Mouse (Mus musculus) heart, adult 2 months (tissue): Measurements from ENCODE around the gene Fos. TPM values are rescaled to one million over a fixed set of nuclear protein-coding genes. Genes with fewer than 3 reads are reported as not detected.

ENCODE experiments used
- DNase-seq, 2 experiments: peaks; one replicate each; pipeline ENCODE4 v3.0.0; 2021
- H3K27ac ChIP-seq: fragments of 200-600 bp; 2 replicates; pipeline ENCODE4 v1.8.1; 2022
- H3K27me3 ChIP-seq: fragments of 200-500 bp; 2 replicates; pipeline ENCODE4 v1.6.1; 2012; ENCODE audit warnings: mild to moderate bottlenecking, low read length, inconsistent platforms, mixed read lengths; ENCODE audit not compliant: control insufficient read depth, insufficient read depth
- H3K36me3 ChIP-seq: fragments of 200-500 bp; 2 replicates; pipeline ENCODE4 v1.6.1; 2012; ENCODE audit warnings: low read length, inconsistent platforms; ENCODE audit not compliant: control insufficient read depth, insufficient read depth
- H3K4me1 ChIP-seq: fragments of 200-500 bp; 2 replicates; pipeline ENCODE4 v1.6.1; 2011; ENCODE audit warnings: low read length; ENCODE audit not compliant: control insufficient read depth, insufficient read depth
- H3K4me3 ChIP-seq: fragments of 200-600 bp; 2 replicates; pipeline ENCODE4 v1.8.1; 2022
- H3K79me2 ChIP-seq: fragments of 200-500 bp; replicated peaks from 2 replicates; pipeline ENCODE4 v1.6.1; 2012; ENCODE audit warnings: mild to moderate bottlenecking, inconsistent platforms, low read length, moderate library complexity, mixed read lengths; ENCODE audit not compliant: control insufficient read depth, insufficient read depth
- H3K9ac ChIP-seq: fragments of 200-500 bp; 2 replicates; pipeline ENCODE4 v1.6.1; 2012; ENCODE audit warnings: low read depth, mild to moderate bottlenecking, control low read depth, inconsistent platforms, low read length, mixed read lengths
- CTCF ChIP-seq: fragments of 200-600 bp; IDR thresholded peaks from 2 replicates; pipeline ENCODE4 v1.8.1; 2022; ENCODE audit warnings: antibody characterized with exemption, mild to moderate bottlenecking, moderate library complexity
- EP300 ChIP-seq: fragments of 200-500 bp; IDR thresholded peaks from 2 replicates; pipeline ENCODE4 v1.6.1; 2011; ENCODE audit warnings: low read depth, low read length, control low read depth; ENCODE audit not compliant: insufficient read depth
- POLR2A ChIP-seq: fragments of 200-500 bp; IDR thresholded peaks from 2 replicates; pipeline ENCODE4 v1.6.1; 2011; ENCODE audit warnings: mild to moderate bottlenecking, low read depth, low read length, control low read depth; ENCODE audit not compliant: insufficient read depth
- WGBS: fragments of 180-500 bp; shearing (Covaris S2); methylation state at CpG from one replicate; pipeline ENCODE4 v1.1.7; 2018; 5-methylcytosine and 5-hydroxymethylcytosine counted together
- intact Hi-C: fragments of 180-260 bp; cut with DNase I; formaldehyde crosslinking; loops from one replicate; pipeline ENCODE4 v1.15.1; 2025
- polyA plus RNA-seq: library from polyadenylated mRNA; depleted of rRNA; stranded (reverse); fragments of >200 nt; gene quantifications from 2 replicates; pipeline ENCODE4 v1.2.3, GENCODE M21; 2012
- total RNA-seq, 2 experiments: library from RNA; stranded (reverse); gene quantifications; 2 replicates each; pipeline ENCODE4 v1.2.3; 2021

Fos gene
- total and polyA plus RNA-seq, 3 experiments: 3.0 to 9.1 (median 5.7) TPM

DNA sequence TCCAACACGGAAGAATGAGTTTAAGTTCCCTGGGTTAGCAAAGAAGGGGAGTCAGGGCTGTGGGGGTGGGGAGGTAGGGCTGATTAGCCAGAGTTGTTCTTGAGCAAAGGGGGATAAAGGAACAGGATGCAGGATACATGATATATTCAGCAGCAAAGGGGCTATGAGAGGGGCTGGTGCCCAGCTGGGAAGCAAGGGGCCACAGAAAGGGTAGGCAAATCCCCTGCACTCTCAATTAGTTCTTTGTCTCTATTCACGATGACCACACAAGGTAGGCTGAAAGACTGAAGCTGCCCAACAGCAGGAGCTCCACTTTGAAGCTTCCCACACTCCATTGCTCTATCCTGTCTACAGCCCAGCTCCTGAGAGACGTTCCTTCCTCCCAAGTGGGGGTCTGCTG is 39.8 kb upstream of the Fos start:
- no peak for DNase-seq
- H3K4me1 ChIP-seq: peaks cover 10% of the 10 kb centered on the region
- H3K4me3 ChIP-seq: no peak overlapping the region
- no peaks in the 10 kb centered on the region for H3K27me3 ChIP-seq
- no peaks in the 10 kb centered on the region for H3K36me3 ChIP-seq
- no peaks in the 10 kb centered on the region for H3K79me2 ChIP-seq
- TF ChIP-seq POLR2A (no peak), CTCF (no peak), EP300 (no peak)
- no peak overlapping the region for H3K9ac ChIP-seq
- intact Hi-C loops: no loop called here
- WGBS: 71% methylated on average over 3 of the region's 3 CpGs
- H3K27ac ChIP-seq: no peak overlapping the region

GRCm38 (mm10) chr12:85434526-85434925 is 39.2 kb upstream of the Fos start:
- Histone ChIP-seq H3K27ac (no peak overlapping the region), H3K36me3 (no peaks in the 10 kb centered on the region), H3K27me3 (no peaks in the 10 kb centered on the region), H3K4me1 (peaks cover 10% of the 10 kb centered on the region), H3K79me2 (no peaks in the 10 kb centered on the region), H3K4me3 (no peak overlapping the region), H3K9ac (no peak overlapping the region)
- TF ChIP-seq EP300: no peak
- TF ChIP-seq CTCF: no peak
- no peak for TF ChIP-seq POLR2A
- DNase-seq: no peak
- intact Hi-C loops: no loop called here
- WGBS: 87% methylated on average over 5 of the region's 5 CpGs

GRCm38 (mm10) chr12:85436021-85436621 is 37.6 kb upstream of the Fos start:
- WGBS: 21% methylated on average over 10 of the region's 10 CpGs
- H3K4me3 ChIP-seq: peak overlapping the region; percentile 3; the same call in 1 of the 2 replicates
- H3K9ac ChIP-seq: peak overlapping the region; percentile 48

DNA sequence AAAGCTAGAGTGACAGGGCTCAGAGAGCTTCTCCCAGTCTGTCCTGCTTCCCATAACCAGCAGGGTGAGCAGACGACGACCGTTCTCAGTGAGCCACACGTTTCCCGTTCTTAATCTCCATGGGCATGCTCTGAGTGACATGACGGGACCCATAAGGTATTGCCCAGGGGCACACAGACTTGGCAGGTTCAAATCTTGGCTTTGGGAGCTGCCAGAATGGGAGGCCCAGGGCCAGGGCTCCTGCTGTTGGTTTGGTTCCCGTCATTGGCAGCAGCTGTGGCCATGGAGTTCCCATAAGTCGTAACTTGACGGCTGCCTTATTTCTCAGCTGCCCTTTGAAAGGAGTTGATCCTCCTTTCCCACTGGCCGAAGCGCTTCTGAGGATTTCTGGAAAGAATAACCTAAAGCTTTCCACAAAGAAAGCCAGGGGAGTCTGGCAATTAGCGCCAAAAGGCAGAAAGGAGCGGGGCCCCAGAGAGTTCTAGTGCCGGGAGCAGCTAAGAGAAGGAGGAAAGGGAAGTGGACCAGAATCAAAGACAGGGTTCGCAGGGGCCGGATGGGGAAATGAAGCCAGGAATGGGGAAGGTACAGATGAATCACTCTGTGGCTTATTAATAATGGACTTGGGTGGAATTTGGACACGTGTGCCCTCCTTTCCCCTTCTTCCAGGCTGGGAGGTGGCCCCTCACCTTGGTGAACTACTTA is 36.4 kb upstream of the Fos start:
- DNase-seq: peak; percentile 65 to 73
- no peaks in the 10 kb centered on the region for H3K36me3 ChIP-seq
- H3K79me2 ChIP-seq: no peaks in the 10 kb centered on the region
- no peak overlapping the region for H3K9ac ChIP-seq
- peak overlapping the region; percentile 81 for H3K27ac ChIP-seq
- H3K27me3 ChIP-seq: no peaks in the 10 kb centered on the region
- TF ChIP-seq CTCF: peak; percentile 56
- 0 out of 2 replicates have a peak, but pooled peaks have one; percentile 33 for TF ChIP-seq EP300
- no peak for TF ChIP-seq POLR2A
- peaks cover 10% of the 10 kb centered on the region for H3K4me1 ChIP-seq
- intact Hi-C loops: loop anchor here (5.0 kb wide), 2 partner anchors 35 to 90 kb away; partner anchors contain the start of gene Fos
- WGBS: 24% methylated on average over 17 of the region's 17 CpGs
- no peak overlapping the region for H3K4me3 ChIP-seq

More at GRCm38 (mm10) chr12:85436021-85436621, 37.6 kb upstream of the Fos start:
- Histone ChIP-seq H3K27ac (peak overlapping the region; percentile 81), H3K27me3 (no peaks in the 10 kb centered on the region), H3K79me2 (no peaks in the 10 kb centered on the region), H3K4me1 (peaks cover 10% of the 10 kb centered on the region), H3K36me3 (no peaks in the 10 kb centered on the region)
- intact Hi-C loops: loop anchor here (5.0 kb wide), 2 partner anchors 36 to 89 kb away; partner anchors contain the start of gene Fos
- DNase-seq: peak; percentile 57 to 78
- no peak for TF ChIP-seq CTCF
- TF ChIP-seq EP300: peak; percentile 73
- peak; percentile 58 for TF ChIP-seq POLR2A

DNA sequence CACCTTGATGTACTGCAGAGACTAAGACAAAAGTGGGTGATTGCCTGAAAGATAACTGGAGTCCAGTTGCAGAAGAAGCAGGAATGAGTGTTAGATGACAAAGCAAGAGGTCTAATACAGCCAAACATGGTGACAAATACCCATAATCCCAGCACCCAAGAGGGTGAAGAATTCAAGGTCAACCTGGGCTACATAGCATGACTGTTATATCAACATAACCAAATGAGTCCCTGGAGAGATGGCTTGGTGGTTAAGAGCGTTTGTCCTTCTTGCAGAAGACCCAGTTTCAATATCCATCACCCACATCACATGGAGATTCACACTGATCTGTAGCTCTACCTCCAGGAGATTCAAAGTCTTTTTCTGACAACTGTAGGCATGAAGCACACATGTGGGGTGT is 30.2 kb upstream of the Fos start:
- H3K4me3 ChIP-seq: no peak overlapping the region
- no peaks in the 10 kb centered on the region for H3K79me2 ChIP-seq
- intact Hi-C loops: no loop called here
- no peaks in the 10 kb centered on the region for H3K27me3 ChIP-seq
- DNase-seq: no peak
- TF ChIP-seq POLR2A (no peak), CTCF (no peak), EP300 (no peak)
- no peaks in the 10 kb centered on the region for H3K36me3 ChIP-seq
- no peak overlapping the region for H3K9ac ChIP-seq
- WGBS: 92% methylated on average over 1 of the region's 1 CpGs
- peaks cover 2% of the 10 kb centered on the region; the same call in 1 of the 2 replicates for H3K4me1 ChIP-seq
- no peak overlapping the region for H3K27ac ChIP-seq

- intact Hi-C loops: no loop called here
- TF ChIP-seq EP300 (no peak), POLR2A (no peak), CTCF (no peak)
- peak overlapping the region; percentile 38 for H3K27ac ChIP-seq
- no peaks in the 10 kb centered on the region for H3K79me2 ChIP-seq
- no peak overlapping the region for H3K4me3 ChIP-seq
- H3K27me3 ChIP-seq: no peaks in the 10 kb centered on the region
- WGBS: 41% methylated on average over 6 of the region's 6 CpGs
- DNase-seq: peak in 1 of 2 experiments; percentile 51
- no peak overlapping the region for H3K9ac ChIP-seq
- H3K36me3 ChIP-seq: no peaks in the 10 kb centered on the region
- H3K4me1 ChIP-seq: peaks cover 2% of the 10 kb centered on the region; the same call in 1 of the 2 replicates
Measured at GRCm38 (mm10) chr12:85444646-85445045, 29.0 kb upstream of the Fos start.
